ENCODE assay signal across 28 mouse cellular contexts in the genomic region with DNA sequence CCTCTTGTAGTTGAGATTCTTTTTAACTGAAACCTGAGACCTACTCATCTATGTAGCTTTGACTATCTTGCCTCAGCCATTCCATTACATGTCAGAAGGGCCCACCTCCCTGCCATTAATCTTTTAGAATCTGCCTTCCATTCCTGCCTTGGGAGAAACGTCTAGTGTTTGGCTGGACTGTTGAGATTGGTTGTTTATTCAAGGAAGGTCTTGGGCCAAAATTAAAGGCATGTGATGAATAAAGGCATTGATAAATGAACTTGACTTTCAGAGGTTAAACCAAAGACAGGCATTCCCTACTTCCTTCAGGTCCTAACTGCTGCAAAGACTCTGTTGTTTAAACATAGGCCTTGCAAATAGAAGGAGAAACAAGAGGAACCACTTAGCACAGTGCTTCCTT.
A peak's percentile ranks its signal among the peaks of the same experiment; 100 is the strongest.
DNase-seq lines count a peak whose midpoint lies in the region; ATAC-seq and TF ChIP-seq lines count a peak whose summit lies in the region.
"Had no signal": no experiment of that assay in that cellular context is flagged by ENCODE, and none has a peak within 500 bp of the region (broad histone marks: within the 10 kb centered on the region; RNA-seq: fewer than 3 reads in every experiment).

No protein-coding gene starts in this region.

- peak overlapping the region; percentile 92 for H3K27ac ChIP-seq in kidney, adult 2 months (ENCODE audit: insufficient read depth, low read depth, low read length)
- no peak overlapping the region for H3K27ac ChIP-seq in lung, embryonic 14.5 days (ENCODE audit: low read depth)
- peak overlapping the region; percentile 18; the same call in 1 of the 2 replicates for H3K27ac ChIP-seq in embryonic fibroblast, embryonic 13.5 days (ENCODE audit: insufficient read depth, low read length)
- H3K27ac ChIP-seq: embryonic facial prominence, embryonic 12.5 days; embryonic facial prominence, embryonic 15.5 days; forebrain, embryonic 10.5 days; forebrain, embryonic 13.5 days; heart, embryonic 15.5 days; hindbrain, embryonic 14.5 days; hindbrain, postnatal 0 days had no signal

- H3K9ac ChIP-seq in lung, embryonic 14.5 days, result no peak overlapping the region
- H3K9ac ChIP-seq: embryonic facial prominence, embryonic 12.5 days; embryonic facial prominence, embryonic 15.5 days; forebrain, embryonic 13.5 days; heart, embryonic 15.5 days; hindbrain, embryonic 14.5 days had no signal

- no peak for TF ChIP-seq POLR2A in kidney, adult 2 months (IDR thresholded peaks at IDR 0.05; ENCODE audit: low read depth, low read length)
- no peak for TF ChIP-seq POLR2A in embryonic fibroblast, embryonic 13.5 days (IDR thresholded peaks at IDR 0.05; ENCODE audit: low read depth, low read length)

- WGBS in kidney, adult 2 months, result 12% methylated on average over 1 of the region's 1 CpGs
- WGBS in lung, embryonic 14.5 days, result 3% methylated on average over 1 of the region's 1 CpGs

- H3K27me3 ChIP-seq in kidney, adult 2 months (replicated peaks; ENCODE audit: control insufficient read depth, insufficient read depth, low read length), result no peaks in the 10 kb centered on the region
- no peaks in the 10 kb centered on the region for H3K27me3 ChIP-seq in lung, embryonic 14.5 days (ENCODE audit: insufficient read depth, low read length)
- H3K27me3 ChIP-seq: embryonic facial prominence, embryonic 12.5 days; embryonic facial prominence, embryonic 15.5 days; forebrain, embryonic 13.5 days; heart, embryonic 15.5 days; Patski had no signal

- peaks cover 24% of the 10 kb centered on the region; the same call in 1 of the 2 replicates for H3K4me1 ChIP-seq in kidney, adult 2 months (ENCODE audit: control insufficient read depth, insufficient read depth, low read length)
- no peaks in the 10 kb centered on the region for H3K4me1 ChIP-seq in lung, embryonic 14.5 days (ENCODE audit: insufficient read depth)
- peaks cover 3% of the 10 kb centered on the region; the same call in 1 of the 2 replicates for H3K4me1 ChIP-seq in embryonic fibroblast, embryonic 13.5 days (ENCODE audit: control insufficient read depth, insufficient read depth, low read length)
- H3K4me1 ChIP-seq: embryonic facial prominence, embryonic 12.5 days; embryonic facial prominence, embryonic 15.5 days; forebrain, embryonic 10.5 days; forebrain, embryonic 13.5 days had no signal

- ATAC-seq in lung, embryonic 14.5 days (ENCODE audit: insufficient read depth), result 0 out of 2 replicates have a peak, but pooled peaks have one; percentile 38
- ATAC-seq: forebrain, embryonic 13.5 days; forebrain, embryonic 16.5 days; hindbrain, postnatal 0 days; inflammation-experienced regulatory T-cells, adult 6 months; intestine, embryonic 16.5 days had no signal

- no peaks in the 10 kb centered on the region for H3K9me3 ChIP-seq in lung, embryonic 14.5 days (ENCODE audit: low read depth, low read length)
- H3K9me3 ChIP-seq: embryonic facial prominence, embryonic 12.5 days; embryonic facial prominence, embryonic 15.5 days; forebrain, embryonic 10.5 days; forebrain, embryonic 13.5 days; heart, embryonic 15.5 days had no signal

- no peak overlapping the region for H3K4me3 ChIP-seq in kidney, adult 2 months (ENCODE audit: insufficient read depth, low read depth, low read length)
- no peak overlapping the region for H3K4me3 ChIP-seq in lung, embryonic 14.5 days (ENCODE audit: low read depth, low read length)
- no peak overlapping the region for H3K4me3 ChIP-seq in embryonic fibroblast, embryonic 13.5 days (ENCODE audit: insufficient read depth, low read length)
- H3K4me3 ChIP-seq: embryonic facial prominence, embryonic 12.5 days; embryonic facial prominence, embryonic 15.5 days; erythroblast, embryonic 14.5 days; forebrain, embryonic 10.5 days; forebrain, embryonic 13.5 days; heart, embryonic 15.5 days had no signal

- no peak for DNase-seq in kidney, adult 2 months
- DNase-seq in kidney, adult 18-20 months, result no peak
- peak; percentile 28 for DNase-seq in lung, embryonic 14.5 days
- no peak for DNase-seq in lung, postnatal 4 days
- DNase-seq in gastrocnemius, postnatal 10 days, result no peak
- DNase-seq: adrenal gland, adult 2 months; adrenal gland, postnatal 14 days; cerebellum, adult 11 months; cerebellum, adult 2 months; cerebellum, adult 9-11 months; cerebellum, postnatal 25 days; gastrocnemius, postnatal 14 days; heart, postnatal 10 days; heart, postnatal 36 days had no signal

- H3K4me2 ChIP-seq in lung, embryonic 14.5 days, result no peak overlapping the region
- H3K4me2 ChIP-seq: embryonic facial prominence, embryonic 12.5 days; embryonic facial prominence, embryonic 15.5 days; forebrain, embryonic 13.5 days; heart, embryonic 11.5 days; heart, embryonic 15.5 days; hindbrain, embryonic 14.5 days had no signal

- H3K36me3 ChIP-seq in kidney, adult 2 months (ENCODE audit: control insufficient read depth, insufficient read depth, low read length), result no peaks in the 10 kb centered on the region
- no peaks in the 10 kb centered on the region for H3K36me3 ChIP-seq in lung, embryonic 14.5 days (ENCODE audit: insufficient read depth)
- H3K36me3 ChIP-seq: embryonic facial prominence, embryonic 12.5 days; embryonic facial prominence, embryonic 15.5 days; forebrain, embryonic 10.5 days; heart, embryonic 15.5 days had no signal

- no peak for TF ChIP-seq CTCF in kidney, adult 2 months (conservative IDR thresholded peaks at IDR 0.05; ENCODE audit: insufficient read depth, insufficient read length, low read depth, low read length)
- TF ChIP-seq CTCF in lung, embryonic 14.5 days (IDR thresholded peaks at IDR 0.05; ENCODE audit: low read depth), result no peak
- TF ChIP-seq CTCF in embryonic fibroblast, embryonic 13.5 days (IDR thresholded peaks at IDR 0.05; ENCODE audit: borderline replicate concordance, insufficient read depth, low read length), result no peak
